In genomic region chr13:113882959-113883358, GRCm38 (mm10) we compare ENCODE assay signal across 22 mouse cellular contexts.
"Had no signal": no experiment of that assay in that cellular context is flagged by ENCODE, and none has a peak within 500 bp of the region (broad histone marks: within the 10 kb centered on the region; RNA-seq: fewer than 3 reads in every experiment).

No protein-coding gene starts in this region.

- ATAC-seq: liver, embryonic 12.5 days; midbrain, embryonic 15.5 days had no signal

- H3K4me3 ChIP-seq: layer of hippocampus, adult 2 months; liver, embryonic 12.5 days; liver, embryonic 15.5 days; lung, embryonic 15.5 days; megakaryocyte, embryonic 14.5 days; midbrain, embryonic 15.5 days; neural tube, embryonic 12.5 days; neural tube, embryonic 15.5 days had no signal

- H3K9me3 ChIP-seq: liver, embryonic 12.5 days; liver, embryonic 15.5 days; lung, embryonic 15.5 days; midbrain, embryonic 15.5 days; neural tube, embryonic 12.5 days; neural tube, embryonic 15.5 days had no signal

- H3K4me2 ChIP-seq: liver, embryonic 12.5 days; liver, embryonic 15.5 days; lung, embryonic 15.5 days; midbrain, embryonic 11.5 days; midbrain, embryonic 15.5 days; neural tube, embryonic 12.5 days; neural tube, embryonic 15.5 days had no signal

- H3K36me3 ChIP-seq: liver, embryonic 12.5 days; liver, embryonic 15.5 days; lung, embryonic 15.5 days; midbrain, embryonic 15.5 days; neural tube, embryonic 12.5 days; neural tube, embryonic 15.5 days had no signal

- H3K27ac ChIP-seq: kidney, postnatal 0 days; layer of hippocampus, adult 2 months; liver, embryonic 12.5 days; liver, embryonic 15.5 days; lung, embryonic 15.5 days; midbrain, embryonic 15.5 days; neural tube, embryonic 12.5 days; neural tube, embryonic 15.5 days; stomach, postnatal 0 days had no signal

- DNase-seq: kidney, postnatal 25 days; layer of hippocampus, adult 9-11 months; liver; lung, adult 18-20 months; lung, postnatal 10 days; right cerebral cortex, adult 18-20 months; right cerebral cortex, postnatal 14 days; right cerebral cortex, postnatal 4 days; thymus, adult 2 months; thymus, postnatal 14 days; thymus, postnatal 4 days had no signal

- H3K9ac ChIP-seq: liver, embryonic 12.5 days; liver, embryonic 15.5 days; lung, embryonic 15.5 days; midbrain, embryonic 15.5 days; neural tube, embryonic 12.5 days; neural tube, embryonic 15.5 days had no signal

- H3K27me3 ChIP-seq: liver, embryonic 12.5 days; lung, embryonic 15.5 days; megakaryocyte, embryonic 14.5 days; midbrain, embryonic 15.5 days; neural tube, embryonic 12.5 days; neural tube, embryonic 15.5 days had no signal

- H3K4me1 ChIP-seq: liver, embryonic 15.5 days; megakaryocyte, embryonic 14.5 days had no signal
